Comparison of ENCODE assay signal across 24 mouse cellular contexts in the genomic region with DNA sequence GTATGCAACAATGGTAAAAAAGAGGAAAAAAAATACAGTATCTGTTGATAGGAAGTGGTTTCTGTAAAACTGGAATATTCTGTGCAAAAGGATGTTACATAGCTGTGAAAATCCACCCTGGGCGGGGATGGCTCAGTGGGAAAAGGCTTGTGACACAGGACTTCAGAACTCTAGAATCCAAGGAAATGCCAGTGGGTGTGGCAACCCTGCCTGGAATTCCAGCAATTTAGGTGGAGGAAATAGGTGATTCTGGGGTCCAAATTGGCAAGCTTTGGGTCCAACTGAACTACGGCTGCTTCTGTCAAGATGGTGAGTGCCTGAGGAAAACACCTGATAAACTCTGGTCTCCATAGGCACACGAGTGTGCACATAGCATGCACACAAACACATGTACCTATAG. TPM values are rescaled to one million over a fixed set of nuclear protein-coding genes. Genes with fewer than 3 reads are reported as not detected.
A peak's percentile ranks its signal among the peaks of the same experiment; 100 is the strongest.
DNase-seq lines count a peak whose midpoint lies in the region; ATAC-seq lines count a peak whose summit lies in the region.
"Had no signal": no experiment of that assay in that cellular context is flagged by ENCODE, and none has a peak within 500 bp of the region (broad histone marks: within the 10 kb centered on the region; RNA-seq: fewer than 3 reads in every experiment).

No protein-coding gene starts in this region.

- DNase-seq in ES-CJ7 (ENCODE audit: low read depth, low spot score) (peak; percentile 76), R1 (ENCODE audit: low read depth, low spot score) (peak; percentile 87), ZHBTc4 (ENCODE audit: low read depth, low spot score) (peak; percentile 77)
- DNase-seq in cerebellum, postnatal 36 days: no peak
- DNase-seq in hindbrain, embryonic 11.5 days (ENCODE audit: low spot score): no peak
- no peak for DNase-seq in thymus, postnatal 36 days
- DNase-seq: adrenal gland, adult 2 months; adrenal gland, adult 8-10 months; adrenal gland, postnatal 10 days; adrenal gland, postnatal 14 days; adrenal gland, postnatal 25 days; adrenal gland, postnatal 36 days; B cell, adult 2 months; cerebellum, adult 11 months; cerebellum, adult 11-12 months; cerebellum, adult 18-20 months; cerebellum, adult 2 months; cerebellum, adult 8-10 months; cerebellum, adult 9-10 months had no signal

- H3K9me3 ChIP-seq in hindbrain, embryonic 11.5 days (ENCODE audit: control insufficient read depth, low read length): no peaks in the 10 kb centered on the region
- H3K9me3 ChIP-seq: G1E had no signal

- WGBS in hindbrain, embryonic 11.5 days: 83% methylated on average over 3 of the region's 3 CpGs

- H3K4me3 ChIP-seq in hindbrain, embryonic 11.5 days (ENCODE audit: low read depth, low read length): no peak overlapping the region

- peaks cover 2% of the 10 kb centered on the region; the same call in 1 of the 2 replicates for H3K27me3 ChIP-seq in hindbrain, embryonic 11.5 days (ENCODE audit: control insufficient read depth, insufficient read depth, low read length)

- H3K36me3 ChIP-seq in hindbrain, embryonic 11.5 days (ENCODE audit: control insufficient read depth, insufficient read depth, low read length): no peaks in the 10 kb centered on the region
- H3K36me3 ChIP-seq: G1E had no signal

- H3K4me1 ChIP-seq in hindbrain, embryonic 11.5 days (replicated peaks; ENCODE audit: control insufficient read depth, insufficient read depth, low read length): 0 out of 2 replicates have a peak, but pooled peaks cover 4% of the 10 kb centered on the region

- no peak overlapping the region for H3K27ac ChIP-seq in hindbrain, embryonic 11.5 days (ENCODE audit: low read depth, low read length)

- H3K4me2 ChIP-seq in hindbrain, embryonic 11.5 days (replicated peaks; ENCODE audit: low read depth, low read length): no peak overlapping the region

- no peak overlapping the region for H3K9ac ChIP-seq in hindbrain, embryonic 11.5 days (ENCODE audit: low read depth, low read length)

- no peak for ATAC-seq in hindbrain, embryonic 11.5 days (ENCODE audit: low FRiP score)
- ATAC-seq: activated CD4-positive, CD25-positive, alpha-beta regulatory T cell, adult 4 months; CD4-positive, CD25-positive, alpha-beta regulatory T cell, adult 4 months; Patski had no signal

RNA-seq across cellular contexts. Expression of gene Crtac1, which starts 54.4 kb away (rescaled TPM):
- polyA plus RNA-seq in hindbrain, embryonic 11.5 days (2014; fragmentation: Nextera tagmentation; extraction: Ambion mirVana): 12.1 and 13.0 TPM in 2 replicates
- polyA plus RNA-seq: activated CD4-positive, CD25-positive, alpha-beta regulatory T cell, adult 4 months; C2C12; CD4-positive, CD25-positive, alpha-beta regulatory T cell, adult 4 months; G1E had no signal

Comparison
In these comparisons a context has a peak if more than half of its experiments do, and no peak if none do; other contexts are left out.
1. DNase-seq: peak in ES-CJ7 (single experiment), R1 (single experiment) and ZHBTc4 (single experiment); none in cerebellum, postnatal 36 days (0 of 2), hindbrain, embryonic 11.5 days (single experiment) and thymus, postnatal 36 days (0 of 2).